Mouse (Mus musculus): ENCODE data around the gene Tuba4a.

DNA sequence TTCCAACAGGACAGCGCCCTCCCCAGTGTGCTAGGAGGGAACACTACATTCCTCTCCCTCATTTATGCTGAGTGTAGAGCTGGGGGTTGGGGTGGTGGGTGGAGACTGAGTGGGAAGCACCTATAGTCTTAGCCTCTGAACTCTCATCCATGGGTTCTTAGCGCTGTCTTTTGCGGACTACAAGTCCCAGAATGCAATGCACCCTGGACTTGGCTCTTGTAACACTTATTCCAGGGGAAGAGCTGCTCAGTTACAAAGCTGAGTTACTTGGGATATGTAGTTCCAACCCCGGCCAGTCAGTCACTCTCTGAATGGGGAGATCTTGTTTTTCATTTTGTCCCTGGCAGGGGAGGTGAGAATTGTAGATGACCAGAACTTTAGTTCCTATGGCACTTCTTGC, 25.2 kb upstream of the Tuba4a start:
- TF ChIP-seq CTCF (IDR thresholded peaks at IDR 0.05; ENCODE audit: extremely low read depth, insufficient read length, insufficient replicate concordance, low read depth, low read length) (no peak), POLR2A (IDR thresholded peaks at IDR 0.05; ENCODE audit: low read depth, low read length) (no peak)
